Mouse (Mus musculus) CD4-positive, CD25-positive, alpha-beta regulatory T cell, adult 2 months (primary cell): Measurements from ENCODE around the gene Phka2.

Source experiments
- DNase-seq: peaks from one replicate; pipeline ENCODE4 v3.0.0-alpha.2; 2012; ENCODE audit warnings: low read depth, low spot score

Phka2 gene

DNA sequence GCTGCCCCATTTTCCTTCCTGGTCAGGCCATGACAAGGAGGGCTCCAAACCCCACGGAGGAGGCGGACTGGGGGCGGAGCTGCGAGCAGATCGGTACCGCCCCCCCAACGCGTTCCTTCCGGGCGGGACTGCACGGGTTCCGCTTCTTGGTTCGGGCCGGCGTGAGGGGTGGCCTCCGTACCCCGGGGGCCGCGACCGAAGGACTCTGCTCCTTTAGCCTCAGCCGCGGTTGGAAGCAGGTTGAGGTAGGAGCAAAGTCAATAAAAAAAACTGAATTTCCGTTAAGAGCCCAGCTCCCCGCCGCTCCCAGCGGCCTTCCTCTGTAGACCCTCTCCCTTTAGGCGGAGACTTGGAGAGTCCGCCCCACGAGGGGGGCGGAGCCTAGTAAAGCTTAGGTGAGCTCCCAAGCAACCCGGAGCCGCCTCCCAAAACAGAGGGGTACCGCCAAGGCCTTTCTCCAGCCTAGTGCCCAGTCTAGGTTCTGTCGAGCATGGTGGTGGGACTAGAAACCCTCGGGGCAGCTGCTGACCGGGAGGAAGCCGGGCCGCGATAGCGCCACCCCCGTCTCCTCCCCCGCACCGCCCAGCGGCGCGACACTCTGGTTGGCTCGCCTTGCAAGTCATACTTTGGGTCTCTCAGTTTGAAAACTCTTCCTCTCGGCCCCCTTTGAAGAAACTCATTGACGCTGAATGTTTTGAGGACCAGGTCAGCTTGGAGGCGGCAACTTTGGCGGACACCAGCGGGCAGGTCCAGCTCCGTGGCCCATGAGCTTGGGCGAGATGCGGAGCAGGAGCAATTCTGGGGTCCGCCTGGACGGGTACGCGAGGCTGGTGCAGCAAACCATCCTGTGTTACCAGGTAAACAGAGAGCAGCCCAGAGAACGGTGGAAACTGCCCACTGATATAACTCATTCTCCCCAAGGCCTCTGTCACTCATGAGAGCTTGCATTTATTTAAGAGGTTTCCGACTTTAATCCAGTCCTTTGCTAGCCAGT is at the start of gene Phka2:
Gene Phka2, plus strand, starts transcription at position 119 of the 994 bp plus-strand sequence.
- peak; percentile 91 for DNase-seq

DNA sequence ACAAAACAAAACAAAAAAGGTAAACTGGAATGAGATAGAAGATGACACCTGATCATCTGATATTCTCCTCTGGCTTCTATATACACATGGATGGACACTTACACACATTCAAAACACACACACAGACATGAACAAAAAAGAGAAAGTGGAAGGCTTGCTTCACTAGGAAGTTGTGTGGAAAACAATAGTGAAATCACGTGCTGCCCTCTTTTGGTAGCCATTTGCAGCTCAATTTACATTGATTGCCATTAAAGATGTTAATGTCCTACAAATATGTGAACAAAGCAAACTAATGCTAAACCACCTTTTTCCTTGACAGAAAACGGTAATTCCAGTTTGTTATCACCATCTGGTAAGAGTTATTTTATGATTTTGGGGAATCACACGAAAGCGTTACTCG is 46.3 kb upstream of the Phka2 start:
- DNase-seq = no peak

DNA sequence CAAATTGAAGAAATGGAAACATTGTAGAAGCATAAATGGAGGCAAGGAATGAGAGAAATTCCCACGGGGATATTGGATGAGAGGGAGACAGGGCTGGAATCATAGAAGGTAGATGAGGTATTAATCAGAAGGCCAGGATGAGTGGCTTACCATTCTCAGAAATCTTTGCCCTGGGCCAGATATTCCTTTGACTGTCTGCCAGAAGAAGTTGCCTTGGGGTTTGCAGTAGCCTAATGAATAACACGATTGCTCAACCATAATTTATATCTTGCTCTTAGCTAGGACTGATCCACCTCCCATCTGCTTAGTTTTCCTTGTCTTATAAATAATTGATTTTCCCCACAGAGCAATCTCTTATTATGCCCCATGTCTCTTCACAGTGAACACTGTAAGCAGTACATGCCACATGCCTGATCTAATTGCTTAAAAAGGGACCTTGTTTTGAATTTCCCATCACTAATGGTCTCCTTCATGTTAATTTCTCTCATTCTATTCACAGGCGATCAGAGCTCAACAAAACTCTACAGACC is 30.6 kb upstream of the Phka2 start:
- no peak for DNase-seq

DNA sequence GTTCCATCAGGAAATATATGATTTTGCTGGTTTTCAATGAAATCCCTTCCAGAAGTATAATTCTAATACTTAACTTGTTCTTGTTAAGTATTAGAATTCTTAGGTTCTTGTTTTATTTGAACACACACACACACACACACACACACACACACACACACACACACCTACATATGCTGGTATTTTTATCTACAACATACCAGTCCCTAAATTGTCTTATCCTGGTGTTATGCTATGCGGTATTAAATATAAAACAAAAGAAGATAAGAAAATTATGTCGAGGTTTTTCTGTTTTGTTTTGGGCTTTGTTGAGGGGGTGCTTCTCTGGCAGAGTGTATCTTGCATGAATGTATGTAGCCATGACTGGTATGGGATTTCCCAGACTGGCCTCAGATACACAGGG is 12.2 kb upstream of the Phka2 start:
- DNase-seq = no peak

DNA sequence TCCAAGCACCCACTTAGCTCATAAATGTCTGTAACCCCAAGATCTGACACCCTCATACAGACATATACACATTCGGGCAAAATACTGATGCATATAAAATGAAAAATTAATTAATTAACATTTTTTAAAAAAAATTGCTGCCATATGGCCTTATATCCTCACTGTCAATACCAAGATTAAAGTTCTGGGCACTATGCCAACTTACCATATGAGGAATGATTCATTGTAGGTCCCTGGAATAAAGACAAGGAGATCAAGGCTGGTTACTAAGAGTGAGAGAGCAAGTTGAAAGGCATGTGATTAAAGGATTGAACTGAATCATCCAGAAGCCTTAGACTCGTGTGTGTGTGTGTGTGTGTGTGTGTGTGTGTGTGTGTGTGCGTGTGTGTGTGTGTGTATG is 7.6 kb upstream of the Phka2 start:
- DNase-seq = no peak

DNA sequence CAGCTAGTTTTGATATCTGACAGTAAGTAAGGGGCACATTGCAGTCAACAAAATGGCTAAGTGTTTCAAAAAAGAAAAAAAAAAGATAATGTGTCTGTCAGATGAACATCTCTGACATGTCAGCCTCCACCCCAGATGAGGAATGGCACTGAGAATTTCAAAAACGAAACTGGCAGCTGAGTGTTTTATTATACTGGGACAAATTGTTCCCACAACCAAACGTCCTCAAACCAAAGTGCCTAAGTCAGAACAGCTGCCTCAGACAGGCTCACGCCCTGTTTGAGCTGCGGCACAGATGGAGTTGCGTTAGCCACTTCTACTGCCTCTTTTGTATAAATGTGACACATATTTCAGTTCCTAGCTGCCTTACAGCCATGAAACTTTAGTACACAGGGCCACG is 7.0 kb upstream of the Phka2 start:
- DNase-seq = no peak

DNA sequence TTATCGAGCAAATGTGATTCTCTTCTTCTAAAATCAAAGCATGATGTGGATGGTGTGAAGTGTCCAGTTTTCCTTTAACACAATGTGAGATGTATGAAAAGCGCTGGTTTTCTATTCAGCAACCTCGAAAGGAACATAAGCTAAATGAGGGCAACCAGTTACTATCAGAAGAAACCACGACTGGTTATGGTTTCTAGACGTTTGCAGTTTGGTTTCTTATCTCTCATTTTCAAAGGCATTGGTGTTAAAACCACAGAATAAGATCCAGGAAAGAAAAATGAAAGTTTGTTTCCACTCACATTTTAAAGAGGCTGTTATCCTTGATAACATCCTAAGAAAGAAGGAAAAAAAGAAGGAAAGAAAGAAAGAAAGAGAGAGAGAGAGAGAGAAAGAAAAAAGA is 5.5 kb upstream of the Phka2 start:
- no peak for DNase-seq

DNA sequence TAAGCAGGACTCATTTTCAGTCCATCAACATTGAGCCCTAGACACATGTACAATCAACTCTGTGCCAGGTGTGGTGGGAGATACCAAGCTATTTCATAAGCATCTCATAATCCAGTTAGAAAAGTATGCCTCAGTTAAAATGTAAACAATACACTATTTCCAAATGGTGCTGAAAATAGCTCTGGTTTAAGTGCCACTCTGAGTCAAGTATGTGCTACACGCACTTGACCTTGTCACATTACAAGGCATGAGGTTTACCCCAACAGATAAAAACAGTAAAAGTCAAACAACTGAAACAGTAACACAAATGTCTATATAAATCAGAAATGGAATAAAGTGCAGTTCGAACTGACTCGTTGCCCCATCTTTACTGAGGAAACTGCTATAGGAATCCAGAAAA is 871 bp upstream of the Phka2 start:
- DNase-seq = no peak

DNA sequence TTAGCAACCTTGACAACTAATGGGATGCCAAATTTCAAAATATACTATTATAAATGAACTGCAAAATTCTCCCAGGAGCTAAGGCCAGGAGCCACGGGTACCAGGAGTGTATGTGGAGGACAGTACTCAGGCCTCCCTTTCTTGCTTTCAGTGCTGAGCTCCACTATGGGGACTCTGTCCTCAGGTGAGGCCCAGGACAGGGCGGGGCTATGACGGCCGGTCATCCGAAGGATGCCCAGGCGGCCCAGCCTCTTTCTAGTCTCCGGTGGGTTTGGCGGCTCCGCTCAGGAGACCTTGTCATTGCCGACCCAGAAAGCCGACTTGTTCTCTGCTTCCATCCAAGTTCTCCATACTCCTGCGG is 299 bp upstream of the Phka2 start:
- no peak for DNase-seq

DNA sequence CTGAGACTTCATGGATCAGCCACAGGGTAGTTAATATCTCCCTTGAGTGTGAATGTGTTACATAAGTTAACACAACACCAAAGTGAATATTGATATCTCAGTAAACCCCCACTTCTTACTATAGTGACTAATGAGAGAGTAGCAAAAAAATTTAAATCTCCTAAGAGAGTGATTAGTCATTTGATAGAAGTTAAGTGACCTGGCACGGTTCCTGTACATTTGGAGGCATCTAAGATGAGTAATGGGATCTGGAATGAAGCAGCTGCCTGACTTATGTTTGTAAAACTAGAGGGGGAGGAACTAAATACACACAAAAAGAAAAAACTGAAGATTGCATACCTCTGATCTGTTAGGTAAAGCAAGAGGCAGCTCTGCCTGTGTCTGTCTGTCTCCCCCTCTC is 7.1 kb downstream of the Phka2 start:
- DNase-seq = no peak

DNA sequence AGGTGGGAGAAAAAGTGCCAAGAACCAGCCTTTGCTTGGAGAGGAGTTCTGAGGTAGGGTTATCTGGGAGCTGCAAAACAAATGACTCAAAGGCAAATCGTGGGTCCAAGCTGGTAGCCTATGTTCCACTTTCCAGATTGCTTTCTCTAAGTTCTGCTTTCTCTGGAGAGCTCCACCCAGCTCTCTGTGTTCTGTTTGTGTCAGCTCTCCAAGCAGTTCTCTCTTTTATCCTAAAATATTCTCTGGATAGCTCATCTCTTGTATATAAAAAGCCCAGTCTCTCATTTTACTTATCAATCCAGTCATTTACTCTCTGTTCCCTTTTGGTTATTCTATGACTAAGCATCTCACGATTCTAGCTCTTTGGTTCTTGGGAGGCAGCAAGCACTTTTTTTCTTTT is 8.2 kb downstream of the Phka2 start:
- no peak for DNase-seq

DNA sequence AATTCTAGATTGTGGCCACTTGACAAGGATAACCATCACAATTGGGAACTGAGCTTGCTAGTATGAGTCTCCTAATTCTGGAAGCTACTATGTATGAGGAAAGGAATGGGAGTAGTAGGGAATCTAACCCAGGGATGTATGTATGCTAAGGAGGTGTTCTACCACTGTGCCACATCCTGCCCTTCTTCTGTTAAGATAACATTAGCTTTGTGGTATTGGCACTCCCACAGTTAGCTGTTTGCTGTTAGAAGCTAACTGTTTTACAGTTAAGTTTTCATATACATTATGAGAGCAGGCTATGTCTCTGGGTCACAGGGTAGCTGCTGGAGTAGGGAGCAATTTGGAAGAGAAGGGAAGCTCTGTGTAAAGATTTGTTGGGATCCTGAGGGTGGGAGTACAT is 14.1 kb downstream of the Phka2 start:
- no peak for DNase-seq

DNA sequence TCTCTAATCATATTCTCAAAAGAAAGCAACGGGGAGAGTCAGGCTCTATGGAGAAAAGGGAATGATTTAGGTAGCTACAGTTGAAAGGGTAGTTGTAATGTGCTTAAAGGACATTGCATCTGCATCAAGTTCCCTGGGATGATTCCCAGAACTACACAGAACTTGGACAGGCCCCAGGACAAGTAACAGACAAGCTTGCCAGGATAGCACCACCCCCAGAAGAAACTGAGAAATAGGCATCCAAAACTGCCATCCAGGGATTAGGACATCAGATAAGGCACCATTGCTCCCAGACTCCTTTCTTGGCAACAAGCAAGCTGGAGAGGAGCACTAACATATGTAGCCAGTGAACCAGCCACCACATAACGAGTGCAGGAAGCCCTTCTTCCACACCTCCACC is 40.8 kb downstream of the Phka2 start:
- DNase-seq = no peak

DNA sequence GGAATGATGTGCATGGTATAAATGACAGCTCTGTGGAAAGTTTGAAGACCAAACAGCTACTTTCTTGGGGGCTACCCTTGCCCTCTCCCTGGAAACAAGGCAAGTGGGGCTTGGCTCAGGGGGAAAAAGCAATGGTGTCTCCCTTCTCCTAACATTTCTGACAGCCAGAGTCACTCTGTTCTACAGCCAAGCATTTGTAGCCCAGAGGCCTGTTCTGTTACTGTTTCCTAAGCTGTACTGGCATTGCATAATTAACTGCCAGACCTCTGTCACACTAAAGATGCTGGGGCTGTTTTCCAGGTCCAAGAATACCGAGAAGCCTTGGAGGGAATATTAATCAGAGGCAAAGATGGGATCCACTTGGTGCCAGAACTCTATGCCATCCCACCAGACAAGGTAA is 46.9 kb downstream of the Phka2 start:
- DNase-seq = no peak

DNA sequence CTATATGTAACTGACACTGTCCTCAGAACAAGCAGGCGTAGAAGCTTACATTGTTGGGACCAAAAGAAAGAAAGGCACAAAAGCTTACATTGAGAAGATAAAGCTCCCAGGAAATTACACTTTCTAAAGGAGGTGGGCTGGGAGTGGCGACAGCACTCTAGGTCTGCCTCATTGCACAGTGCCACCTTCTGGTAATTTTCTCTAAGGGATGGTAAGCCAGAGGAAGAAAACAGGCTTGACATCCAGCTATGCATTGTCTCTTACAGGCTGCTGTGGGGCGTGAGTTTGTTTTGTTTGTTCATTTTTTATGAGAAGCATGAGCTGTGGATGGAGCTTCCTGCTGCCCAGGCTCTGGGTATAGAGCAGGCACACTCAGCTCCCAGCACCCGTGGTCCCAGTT is 50.1 kb downstream of the Phka2 start:
- no peak for DNase-seq

DNA sequence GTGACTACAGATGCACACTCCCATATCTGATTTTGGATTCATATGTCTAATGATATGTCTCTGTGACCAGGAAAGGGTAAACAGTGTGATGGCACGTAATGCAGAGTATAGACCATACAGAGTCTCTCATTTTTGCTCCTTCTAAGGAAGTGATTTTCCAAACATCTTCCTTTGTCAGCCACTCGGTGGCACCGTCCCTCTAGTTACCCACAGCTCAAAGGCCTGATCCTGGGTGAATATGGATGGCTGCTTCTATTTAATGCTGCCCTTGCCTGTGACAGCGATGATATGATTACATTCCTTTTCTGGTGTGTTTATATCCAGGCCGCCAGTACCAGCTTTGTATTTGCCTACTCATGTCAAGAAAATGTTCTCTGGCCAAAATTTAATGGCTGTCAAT is 81.6 kb downstream of the Phka2 start:
- DNase-seq = no peak

DNA sequence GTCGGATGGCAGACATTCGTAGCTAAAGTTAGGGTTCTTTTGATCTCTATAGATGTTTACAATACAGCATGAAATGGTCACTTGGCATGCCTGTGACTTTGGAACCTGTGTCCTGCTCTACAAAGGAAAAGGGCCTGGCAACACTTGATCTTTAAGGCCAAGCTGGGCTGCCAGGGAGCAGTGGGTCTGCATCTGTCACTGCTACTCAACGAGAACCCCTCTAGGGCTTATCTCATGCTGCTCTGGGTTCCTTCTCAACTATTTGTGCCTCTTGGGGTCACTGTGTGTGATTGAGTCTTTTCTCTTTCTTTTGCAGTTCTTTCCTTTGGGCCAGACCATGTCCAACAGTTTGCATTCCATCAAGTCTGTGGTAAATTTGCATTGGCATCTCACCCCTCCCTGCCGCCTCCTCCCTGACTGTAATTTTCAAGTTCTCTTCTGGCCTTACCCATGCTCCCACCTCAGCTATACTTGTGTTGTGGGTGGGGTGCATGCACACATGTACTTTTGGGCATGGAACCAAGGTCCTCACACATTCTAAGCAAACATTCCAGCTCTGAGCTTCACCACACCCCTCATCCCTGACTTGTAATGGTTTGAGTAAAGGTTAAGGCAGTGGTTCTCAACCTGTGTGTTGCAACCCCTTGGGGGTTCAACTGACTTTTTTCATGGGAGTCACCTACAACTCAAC is 82.3 kb downstream of the Phka2 start:
- DNase-seq = no peak

DNA sequence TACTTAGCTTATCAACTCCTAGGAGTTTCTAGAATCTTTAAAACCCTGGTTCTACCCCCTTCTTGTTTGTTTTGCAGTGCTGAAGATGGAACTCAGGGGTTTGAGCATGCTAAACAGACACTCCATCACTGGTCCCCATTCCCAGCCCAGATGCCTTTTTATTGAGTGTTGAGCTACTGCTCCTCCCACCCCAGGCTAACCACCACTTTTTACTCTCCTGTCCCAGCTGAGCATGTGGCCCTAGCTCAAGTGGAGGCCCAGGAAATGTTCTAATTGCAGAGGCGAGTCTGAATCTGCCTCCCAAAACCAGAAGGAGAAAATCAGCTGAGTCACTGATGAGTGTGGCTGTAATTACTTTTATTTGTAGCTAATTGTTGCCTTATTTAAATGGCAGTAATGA is 83.1 kb downstream of the Phka2 start:
- no peak for DNase-seq

DNA sequence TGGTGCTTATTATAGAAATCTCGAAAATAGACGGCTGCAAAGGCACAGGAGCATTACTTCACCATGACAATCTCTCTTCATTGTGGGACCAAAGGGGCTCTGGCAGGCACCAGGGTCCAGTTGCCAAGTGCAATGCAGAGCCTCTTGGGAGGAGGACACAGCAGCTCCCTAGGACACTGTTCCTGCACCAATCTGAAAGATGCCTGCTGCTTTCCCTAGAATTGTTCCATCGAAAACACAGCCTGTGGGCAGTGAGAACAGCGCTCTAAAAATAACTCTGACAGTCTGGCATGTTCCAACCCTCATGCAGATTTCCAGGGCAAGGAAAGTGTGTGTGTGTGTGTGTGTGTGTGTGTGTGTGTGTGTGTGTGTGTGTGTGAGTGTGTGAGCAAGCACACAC is 86.6 kb downstream of the Phka2 start:
- no peak for DNase-seq

DNA sequence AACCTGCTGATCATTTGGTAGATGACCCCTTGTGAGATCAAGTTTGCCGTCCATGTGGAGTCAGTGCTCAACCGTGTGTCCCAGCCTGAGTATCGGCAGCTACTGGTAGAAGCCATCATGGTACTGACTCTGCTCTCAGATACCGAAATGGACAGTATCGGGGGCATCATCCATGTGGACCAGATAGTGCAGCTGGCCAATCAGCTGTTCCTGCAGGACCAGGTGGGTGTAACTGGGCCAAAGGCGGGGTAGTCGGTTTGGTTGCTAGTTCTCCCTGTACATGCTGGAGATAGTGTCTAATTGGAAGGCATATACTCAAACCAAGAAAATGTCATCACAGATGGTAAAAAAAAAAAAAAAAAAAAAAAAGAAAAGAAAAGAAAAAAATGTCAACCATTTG is 88.2 kb downstream of the Phka2 start:
- no peak for DNase-seq

DNA sequence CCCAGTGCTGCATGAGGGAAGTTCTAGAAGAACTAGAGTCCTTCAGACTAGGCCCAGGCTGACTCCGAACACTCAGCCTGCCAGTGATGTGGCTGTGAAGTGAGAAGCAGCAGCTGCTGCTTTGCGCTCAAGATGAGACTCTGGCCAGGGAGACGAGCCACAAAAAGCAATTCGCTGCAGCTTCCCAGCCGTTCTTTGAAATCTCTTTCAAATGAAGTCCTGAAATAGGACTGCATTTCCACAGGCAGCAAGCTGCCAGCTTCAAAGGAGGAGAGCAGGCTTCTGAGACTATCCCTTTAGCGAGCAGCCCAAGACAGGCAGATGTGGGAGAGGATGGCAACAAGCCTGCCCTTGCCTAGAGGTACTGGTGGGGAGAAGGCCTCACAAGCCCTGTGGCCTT is 91.0 kb downstream of the Phka2 start:
- no peak for DNase-seq

DNA sequence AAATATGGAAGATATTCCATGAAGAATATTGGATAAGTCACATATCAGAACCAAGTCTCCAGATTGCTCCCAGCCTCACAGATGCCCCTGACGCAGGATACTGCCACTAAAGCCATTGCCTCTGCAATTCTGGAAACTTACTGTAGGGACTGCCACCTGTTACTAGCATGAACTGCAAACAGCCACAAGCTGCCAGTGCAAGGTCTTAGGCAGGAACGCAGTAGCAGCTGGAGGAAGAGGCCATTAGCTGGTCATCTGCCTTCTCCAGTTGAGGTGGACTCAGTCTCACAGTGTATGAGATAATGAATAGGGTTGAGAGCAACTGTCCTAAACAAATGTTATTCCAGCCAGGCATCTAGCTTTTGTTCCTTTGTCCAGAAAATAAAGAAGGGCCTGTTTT is 96.1 kb downstream of the Phka2 start:
- no peak for DNase-seq
